ENCODE assay signal across 23 mouse cellular contexts in genomic region chr10:96586881-96587217, GRCm38 (mm10). TPM values are rescaled to one million over a fixed set of nuclear protein-coding genes. Genes with fewer than 3 reads are reported as not detected.
DNase-seq lines count a peak whose midpoint lies in the region; ATAC-seq lines count a peak whose summit lies in the region.
"Had no signal": no experiment of that assay in that cellular context is flagged by ENCODE, and none has a peak within 500 bp of the region (broad histone marks: within the 10 kb centered on the region; RNA-seq: fewer than 3 reads in every experiment).

No protein-coding gene starts in this region.

- H3K36me3 ChIP-seq in lung, embryonic 15.5 days: no peaks in the 10 kb centered on the region
- no peaks in the 10 kb centered on the region for H3K36me3 ChIP-seq in embryonic facial prominence, embryonic 12.5 days
- H3K36me3 ChIP-seq in stomach, embryonic 14.5 days (ENCODE audit: control insufficient read depth, insufficient read depth, low read length): no peaks in the 10 kb centered on the region
- H3K36me3 ChIP-seq: forebrain, embryonic 15.5 days; G1E; heart, embryonic 15.5 days; hindbrain, embryonic 13.5 days had no signal

- peaks cover 8% of the 10 kb centered on the region; the same call in 1 of the 2 replicates for H3K4me1 ChIP-seq in lung, embryonic 15.5 days
- peaks cover 5% of the 10 kb centered on the region; the same call in 1 of the 2 replicates for H3K4me1 ChIP-seq in embryonic facial prominence, embryonic 12.5 days
- H3K4me1 ChIP-seq in stomach, embryonic 14.5 days (ENCODE audit: control insufficient read depth, insufficient read depth, low read length): peaks cover 9% of the 10 kb centered on the region; the same call in 1 of the 2 replicates
- H3K4me1 ChIP-seq: forebrain, embryonic 15.5 days; heart, embryonic 15.5 days had no signal

- H3K27ac ChIP-seq in lung, embryonic 15.5 days: peak overlapping the region; percentile 59
- peak overlapping the region; percentile 60; the same call in 1 of the 2 replicates for H3K27ac ChIP-seq in embryonic facial prominence, embryonic 12.5 days
- peak overlapping the region; percentile 4; the same call in 1 of the 2 replicates for H3K27ac ChIP-seq in stomach, embryonic 14.5 days (ENCODE audit: low read length)
- H3K27ac ChIP-seq: forebrain, embryonic 15.5 days; heart, adult 2 months; heart, embryonic 15.5 days; hindbrain, embryonic 13.5 days; layer of hippocampus, adult 2 months; left cerebral cortex, adult 2 months had no signal

- no peaks in the 10 kb centered on the region for H3K27me3 ChIP-seq in lung, embryonic 15.5 days
- H3K27me3 ChIP-seq in embryonic facial prominence, embryonic 12.5 days: no peaks in the 10 kb centered on the region
- no peaks in the 10 kb centered on the region for H3K27me3 ChIP-seq in stomach, embryonic 14.5 days (ENCODE audit: control insufficient read depth, insufficient read depth, low read length)
- H3K27me3 ChIP-seq: forebrain, embryonic 15.5 days; heart, embryonic 15.5 days; hindbrain, embryonic 13.5 days had no signal

- H3K9ac ChIP-seq in lung, embryonic 15.5 days: no peak overlapping the region
- no peak overlapping the region for H3K9ac ChIP-seq in embryonic facial prominence, embryonic 12.5 days
- no peak overlapping the region for H3K9ac ChIP-seq in stomach, embryonic 14.5 days (replicated peaks; ENCODE audit: low read depth, low read length)
- H3K9ac ChIP-seq: forebrain, embryonic 15.5 days; heart, embryonic 15.5 days; hindbrain, embryonic 13.5 days had no signal

- no peaks in the 10 kb centered on the region for H3K9me3 ChIP-seq in lung, embryonic 15.5 days
- no peaks in the 10 kb centered on the region for H3K9me3 ChIP-seq in embryonic facial prominence, embryonic 12.5 days
- H3K9me3 ChIP-seq in stomach, embryonic 14.5 days (ENCODE audit: control insufficient read depth, low read depth, low read length): no peaks in the 10 kb centered on the region
- H3K9me3 ChIP-seq: forebrain, embryonic 15.5 days; heart, embryonic 15.5 days; hindbrain, embryonic 13.5 days had no signal

- H3K4me2 ChIP-seq in lung, embryonic 15.5 days: no peak overlapping the region
- H3K4me2 ChIP-seq in embryonic facial prominence, embryonic 12.5 days (replicated peaks): no peak overlapping the region
- no peak overlapping the region for H3K4me2 ChIP-seq in stomach, embryonic 14.5 days (replicated peaks; ENCODE audit: low read depth, low read length)
- H3K4me2 ChIP-seq: forebrain, embryonic 15.5 days; heart, embryonic 15.5 days; hindbrain, embryonic 13.5 days had no signal

- no peak for DNase-seq in lung, postnatal 25 days (ENCODE audit: low spot score)
- DNase-seq in cerebellum, postnatal 14 days: no peak
- no peak for DNase-seq in frontal cortex, adult 2 months (ENCODE audit: extremely low spot score in 1 of 2, low spot score in 1 of 2)
- DNase-seq: cerebellum, postnatal 36 days; gastrocnemius, postnatal 10 days; heart, adult 2 months; kidney, adult 18-20 months; kidney, postnatal 10 days; lung, adult 2 months; right cerebral cortex, adult 18-20 months; thymus, postnatal 14 days had no signal

- ATAC-seq in lung, embryonic 15.5 days (ENCODE audit: borderline replicate concordance, extremely low read depth, low FRiP score, low TSS enrichment): no peak
- ATAC-seq in embryonic facial prominence, embryonic 12.5 days (ENCODE audit: insufficient number of reproducible peaks, insufficient read depth, low FRiP score, low TSS enrichment): no peak
- peak; percentile 58 for ATAC-seq in inflammation-experienced regulatory T-cells, adult 6 months
- no peak for ATAC-seq in stomach, embryonic 14.5 days (ENCODE audit: insufficient number of reproducible peaks, insufficient read depth, low FRiP score, low read depth)
- ATAC-seq in erythroblast, adult 5-6 weeks (replicated peaks; ENCODE audit: low FRiP score, poor library complexity, severe bottlenecking): no peak
- ATAC-seq: forebrain, embryonic 15.5 days; midbrain, embryonic 16.5 days had no signal

- WGBS in lung, embryonic 15.5 days: 58% methylated on average over 4 of the region's 4 CpGs
- 49% methylated on average over 4 of the region's 4 CpGs for WGBS in embryonic facial prominence, embryonic 12.5 days
- 61% methylated on average over 4 of the region's 4 CpGs for WGBS in stomach, embryonic 14.5 days

- no peak overlapping the region for H3K4me3 ChIP-seq in lung, embryonic 15.5 days
- H3K4me3 ChIP-seq in embryonic facial prominence, embryonic 12.5 days: no peak overlapping the region
- no peak overlapping the region for H3K4me3 ChIP-seq in stomach, embryonic 14.5 days (ENCODE audit: low read depth, low read length)
- H3K4me3 ChIP-seq: forebrain, embryonic 15.5 days; heart, adult 2 months; heart, embryonic 15.5 days; hindbrain, embryonic 13.5 days; layer of hippocampus, adult 2 months; left cerebral cortex, adult 2 months had no signal

RNA-seq across cellular contexts. Expression of gene Btg1, which starts 30.0 kb away (rescaled TPM):
- polyA plus RNA-seq in lung, embryonic 15.5 days (2015; fragmentation: Nextera tagmentation; extraction: Ambion mirVana): 53.7 and 59.3 TPM in 2 replicates
- 70.3 and 71.9 TPM in 2 replicates for polyA plus RNA-seq in embryonic facial prominence, embryonic 12.5 days (2016; fragmentation: Nextera tagmentation; extraction: Ambion mirVana)
- 100 to 1,000 TPM; 133 to 334 (median 288) TPM for polyA plus RNA-seq in inflammation-experienced regulatory T-cells, adult 6 months (2017; shearing (Covaris generic))
- polyA plus RNA-seq in stomach, embryonic 14.5 days (2014; fragmentation: Nextera tagmentation; extraction: Ambion mirVana): 101 and 103 TPM in 2 replicates
- 30.1 and 35.2 TPM in 2 replicates for total RNA-seq in erythroblast, adult 5-6 weeks (2015; ENCODE audit: low replicate concordance)
- 32.3 and 41.7 TPM in 2 replicates for total RNA-seq in erythroblast, adult 5-6 weeks (2017; ENCODE audit: low replicate concordance)
- 41.6 and 51.6 TPM in 2 replicates for polyA plus RNA-seq in frontal cortex, adult 2 months (2012; rRNA removed)

Comparison
In these comparisons a context has a peak if more than half of its experiments do, and no peak if none do; other contexts are left out.
1. H3K27ac ChIP-seq: peak in every context shown above with its lines; median percentile 60 in embryonic facial prominence, embryonic 12.5 days; 59 in lung, embryonic 15.5 days; 4 in stomach, embryonic 14.5 days.